Mouse (Mus musculus) MEL (cell line): ENCODE measurements around the gene Nol7.

ENCODE experiments used
- CTCF ChIP-seq, 3 experiments: IDR thresholded peaks in 2 of 3; conservative IDR thresholded peaks in 1 of 3; 2 replicates each; pipeline ENCODE4 v1.5.1; 2011 to 2012; ENCODE audit warnings: low read length in 3 of 3, low read depth in 2 of 3, mild to moderate bottlenecking in 2 of 3, improper control_type of control experiment in 1 of 3, inconsistent platforms in 1 of 3, mixed read lengths in 1 of 3, moderate library complexity in 1 of 3; ENCODE audit not compliant: control insufficient read depth in 1 of 3, insufficient read depth in 1 of 3, poor library complexity in 1 of 3, severe bottlenecking in 1 of 3
- EP300 ChIP-seq, 2 experiments: IDR thresholded peaks; 2 replicates each; pipeline ENCODE4 v1.6.1; 2011; ENCODE audit warnings: improper control_type of control experiment in 2 of 2, low read length in 2 of 2, low read depth in 1 of 2, mild to moderate bottlenecking in 1 of 2
- GATA1 ChIP-seq: IDR thresholded peaks from 2 replicates; pipeline ENCODE4 v1.6.1; 2011; ENCODE audit warnings: low read depth, low read length, improper control_type of control experiment
- POLR2A ChIP-seq, 2 experiments: IDR thresholded peaks; 2 replicates each; pipeline ENCODE4 v1.6.1; 2011 to 2012; ENCODE audit warnings: low read length in 2 of 2, mild to moderate bottlenecking in 2 of 2, control low read depth in 1 of 2, improper control_type of control experiment in 1 of 2, low read depth in 1 of 2, moderate library complexity in 1 of 2; ENCODE audit not compliant: control insufficient read depth in 1 of 2, insufficient read depth in 1 of 2, poor library complexity in 1 of 2
- POLR2AphosphoS2 ChIP-seq: IDR thresholded peaks from 2 replicates; pipeline ENCODE4 v1.6.1; 2011; ENCODE audit warnings: low read length, improper control_type of control experiment
- TBP ChIP-seq: IDR thresholded peaks from 2 replicates; pipeline ENCODE4 v1.8.0; 2011; ENCODE audit warnings: low read depth, low read length, improper control_type of control experiment
- TCF12 ChIP-seq: IDR thresholded peaks from 2 replicates; pipeline ENCODE4 v1.6.1; 2014; ENCODE audit warnings: low read depth, mild to moderate bottlenecking, inconsistent platforms, low read length, improper control_type of control experiment, moderate library complexity
- USF1 ChIP-seq: IDR thresholded peaks from 2 replicates; pipeline ENCODE4 v1.6.1; 2014; ENCODE audit warnings: low read depth, mild to moderate bottlenecking, inconsistent platforms, low read length, improper control_type of control experiment, moderate library complexity

DNA sequence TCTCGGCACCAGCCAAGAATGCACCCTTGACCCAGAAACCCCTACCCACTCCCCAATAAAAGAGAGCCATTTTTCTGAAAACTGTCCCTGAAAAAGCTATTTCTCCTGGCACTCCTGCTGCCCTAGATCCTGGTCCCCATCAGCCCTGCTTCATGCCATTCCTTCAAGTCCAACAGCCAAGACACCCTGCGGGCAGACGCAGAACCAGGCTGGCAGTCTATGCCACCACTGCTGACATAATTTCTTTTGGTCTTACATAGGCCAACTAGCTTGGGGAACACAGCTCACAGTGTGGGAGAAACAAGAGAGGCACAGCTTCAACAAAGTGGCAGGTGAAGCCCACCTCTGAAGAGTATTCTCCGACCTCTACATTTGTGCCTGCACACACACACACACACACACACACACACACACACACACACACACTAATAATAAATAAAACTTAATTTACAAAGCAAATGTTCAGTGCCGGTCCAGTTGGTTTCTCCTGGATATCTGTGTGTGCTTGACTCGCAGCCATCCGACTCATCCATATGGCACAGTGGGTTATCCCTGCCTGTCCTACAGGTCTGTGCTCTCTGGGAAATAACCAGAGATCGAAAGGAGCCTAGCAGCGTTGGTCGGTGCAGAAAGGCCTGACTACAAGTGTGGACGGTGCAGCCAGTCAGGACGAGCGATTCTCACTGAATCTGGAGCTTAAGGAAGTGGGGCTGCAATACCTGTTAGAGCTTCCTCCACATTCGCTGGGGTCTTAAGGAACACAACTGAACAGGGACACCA, 41.7 kb upstream of the Nol7 start:
- TF ChIP-seq CTCF (IDR thresholded peaks at IDR 0.05 in 2 of 3, conservative IDR thresholded peaks at IDR 0.05 in 1 of 3; ENCODE audit: control insufficient read depth in 1 of 3, insufficient read depth in 1 of 3, low read depth in 2 of 3, low read length in 3 of 3, poor library complexity in 1 of 3, severe bottlenecking in 1 of 3), result no peak
- TF ChIP-seq USF1, result no peak
- TF ChIP-seq POLR2AphosphoS2, result no peak
- no peak for TF ChIP-seq TCF12
- TF ChIP-seq GATA1, result no peak
- no peak for TF ChIP-seq EP300 (IDR thresholded peaks at IDR 0.05; ENCODE audit: low read depth in 1 of 2, low read length in 2 of 2)
- no peak for TF ChIP-seq POLR2A (IDR thresholded peaks at IDR 0.05; ENCODE audit: control insufficient read depth in 1 of 2, insufficient read depth in 1 of 2, low read depth in 1 of 2, low read length in 2 of 2, poor library complexity in 1 of 2)
- TF ChIP-seq TBP, result no peak
